Mouse (Mus musculus) kidney, postnatal 0 days (tissue): ENCODE data around the gene Tff2. TPM values are rescaled to one million over a fixed set of nuclear protein-coding genes. Genes with fewer than 3 reads are reported as not detected.

Source experiments
- ATAC-seq: fragments of 200-750 bp; cut with Nextera tagmentation; replicated peaks from 2 replicates; pipeline ENCODE4 v1.8.0; 2017; ENCODE audit warnings: low read depth, moderate number of reproducible peaks, moderate TSS enrichment, moderate library complexity; ENCODE audit not compliant: low FRiP score
- DNase-seq: peaks from one replicate; pipeline ENCODE4 v3.0.0-alpha.2; 2016; ENCODE audit warnings: low spot score
- H3K27ac ChIP-seq: fragments of 300-500 bp; sonication (generic); 2 replicates; pipeline ENCODE4 v1.5.1; 2014; ENCODE audit warnings: mild to moderate bottlenecking
- H3K27me3 ChIP-seq: fragments of 300-500 bp; sonication (generic); 2 replicates; pipeline ENCODE4 v1.6.1; 2014; ENCODE audit warnings: low read length, mixed read lengths; ENCODE audit not compliant: insufficient read depth
- H3K36me3 ChIP-seq: fragments of 300-500 bp; sonication (generic); 2 replicates; pipeline ENCODE4 v1.6.1; 2014; ENCODE audit warnings: low read length, mixed read lengths; ENCODE audit not compliant: insufficient read depth
- H3K4me1 ChIP-seq: fragments of 300-500 bp; sonication (generic); replicated peaks from 2 replicates; pipeline ENCODE4 v1.6.1; 2014; ENCODE audit warnings: antibody characterized with exemption, low read length, mixed read lengths; ENCODE audit not compliant: insufficient read depth
- H3K4me2 ChIP-seq: fragments of 300-500 bp; sonication (generic); 2 replicates; pipeline ENCODE4 v1.6.1; 2014; ENCODE audit warnings: mild to moderate bottlenecking, low read length, moderate library complexity, mixed read lengths
- H3K4me3 ChIP-seq: fragments of 300-500 bp; sonication (generic); replicated peaks from 2 replicates; pipeline ENCODE4 v1.5.1; 2014; ENCODE audit warnings: low read depth, low read length
- H3K9ac ChIP-seq: fragments of 300-500 bp; sonication (generic); 2 replicates; pipeline ENCODE4 v1.6.1; 2014; ENCODE audit warnings: low read depth, low read length
- H3K9me3 ChIP-seq: fragments of 300-500 bp; sonication (generic); replicated peaks from 2 replicates; pipeline ENCODE4 v1.6.1; 2016; ENCODE audit warnings: low read length, inconsistent platforms, mixed read lengths
- CTCF ChIP-seq: IDR thresholded peaks from 2 replicates; pipeline ENCODE4 v1.5.1; 2016; ENCODE audit warnings: antibody characterized with exemption, low read depth, mild to moderate bottlenecking, moderate library complexity
- WGBS: fragments of 180-500 bp; shearing (Covaris S2); extraction: QIAGEN DNeasy Blood & Tissue Kit; methylation state at CpG from one replicate; pipeline ENCODE4 v1.1.7; 2014; 5-methylcytosine and 5-hydroxymethylcytosine counted together
- polyA plus RNA-seq: library from polyadenylated mRNA; unstranded; fragments of >200 nt; fragmentation: Nextera tagmentation; extraction: Ambion mirVana; gene quantifications from 2 replicates; pipeline ENCODE4 v1.2.1, GENCODE M21; 2015

Gene Tff2
- polyA plus RNA-seq, 1 experiment from 2014 or later: 7.7 TPM

DNA sequence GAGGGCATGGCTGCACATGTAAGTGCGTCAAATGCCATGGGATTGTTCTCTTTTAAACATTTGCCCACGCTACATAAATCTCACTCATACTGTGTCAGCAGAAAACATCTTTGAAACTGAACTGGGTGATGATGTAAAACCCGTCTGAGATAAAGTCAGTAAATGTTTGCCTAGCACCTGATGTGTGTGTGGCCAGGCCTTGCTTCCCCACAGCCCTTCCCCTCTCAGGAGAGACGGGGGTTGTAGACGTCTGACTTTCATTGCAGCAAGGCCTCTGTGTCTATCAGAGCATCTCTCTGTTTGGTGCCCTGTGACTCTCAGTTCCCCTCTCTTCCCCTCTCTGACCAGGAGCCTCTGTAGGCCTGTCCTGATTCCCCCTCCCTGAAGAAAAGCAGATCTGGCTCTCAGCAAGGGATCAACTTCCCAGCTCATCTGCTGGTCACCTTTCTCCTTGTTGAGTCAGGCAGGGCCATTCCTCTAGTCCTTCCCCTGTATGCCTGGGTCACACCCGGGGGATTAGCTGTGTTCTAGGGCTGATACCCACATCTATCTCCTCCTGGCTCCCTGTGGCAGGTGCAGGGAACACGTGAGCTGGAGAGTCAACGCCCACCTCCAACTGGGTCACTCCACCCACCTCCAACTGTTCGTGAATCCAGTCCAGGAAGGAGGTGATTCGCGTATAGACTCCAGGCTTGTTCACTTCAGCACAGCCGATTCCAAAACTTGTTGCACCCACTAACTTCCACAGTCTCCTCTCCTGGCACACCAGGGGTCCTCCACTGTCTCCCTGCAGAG lies 39.3 kb upstream of the Tff2 start:
- Histone ChIP-seq H3K4me2 (no peak overlapping the region), H3K4me1 (no peaks in the 10 kb centered on the region), H3K27me3 (no peaks in the 10 kb centered on the region), H3K9me3 (no peaks in the 10 kb centered on the region), H3K27ac (no peak overlapping the region), H3K9ac (no peak overlapping the region), H3K36me3 (no peaks in the 10 kb centered on the region), H3K4me3 (no peak overlapping the region)
- ATAC-seq: no peak
- no peak for TF ChIP-seq CTCF
- 53% methylated on average over 12 of the region's 12 CpGs for WGBS
- DNase-seq: no peak

DNA sequence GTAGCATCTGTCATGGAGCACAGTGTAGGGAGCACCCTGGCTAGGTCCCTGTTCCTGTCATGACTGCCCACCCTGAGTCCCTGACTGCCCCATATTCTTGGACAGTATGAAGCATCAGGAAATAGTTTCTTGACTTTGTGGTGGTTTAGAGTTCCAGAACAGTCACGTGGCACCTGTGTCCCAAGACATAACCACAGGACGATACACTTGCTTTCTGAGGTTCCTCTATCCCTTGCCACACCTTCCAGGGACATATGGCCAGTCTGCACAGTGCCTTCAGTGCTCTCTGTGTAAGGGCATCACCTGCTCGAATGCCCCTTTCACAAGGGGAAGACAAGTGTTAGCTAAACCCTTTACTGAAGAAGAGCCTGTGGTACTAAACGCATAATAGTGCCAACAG lies 37.4 kb upstream of the Tff2 start:
- Histone ChIP-seq H3K4me2 (no peak overlapping the region), H3K27me3 (no peaks in the 10 kb centered on the region), H3K4me3 (no peak overlapping the region), H3K9ac (no peak overlapping the region), H3K9me3 (no peaks in the 10 kb centered on the region), H3K27ac (no peak overlapping the region), H3K36me3 (no peaks in the 10 kb centered on the region), H3K4me1 (no peaks in the 10 kb centered on the region)
- ATAC-seq (no peak), DNase-seq (no peak)
- WGBS: 82% methylated on average over 4 of the region's 4 CpGs
- no peak for TF ChIP-seq CTCF

- no peak for TF ChIP-seq CTCF
- WGBS: 88% methylated on average over 4 of the region's 4 CpGs
- DNase-seq: no peak
- Histone ChIP-seq H3K36me3 (no peaks in the 10 kb centered on the region), H3K9me3 (no peaks in the 10 kb centered on the region), H3K9ac (no peak overlapping the region), H3K27me3 (no peaks in the 10 kb centered on the region), H3K27ac (no peak overlapping the region), H3K4me1 (no peaks in the 10 kb centered on the region), H3K4me2 (no peak overlapping the region), H3K4me3 (no peak overlapping the region)
- ATAC-seq: no peak
Observed at GRCm38 (mm10) chr17:31176321-31176720, 32.2 kb upstream of the Tff2 start.

DNA sequence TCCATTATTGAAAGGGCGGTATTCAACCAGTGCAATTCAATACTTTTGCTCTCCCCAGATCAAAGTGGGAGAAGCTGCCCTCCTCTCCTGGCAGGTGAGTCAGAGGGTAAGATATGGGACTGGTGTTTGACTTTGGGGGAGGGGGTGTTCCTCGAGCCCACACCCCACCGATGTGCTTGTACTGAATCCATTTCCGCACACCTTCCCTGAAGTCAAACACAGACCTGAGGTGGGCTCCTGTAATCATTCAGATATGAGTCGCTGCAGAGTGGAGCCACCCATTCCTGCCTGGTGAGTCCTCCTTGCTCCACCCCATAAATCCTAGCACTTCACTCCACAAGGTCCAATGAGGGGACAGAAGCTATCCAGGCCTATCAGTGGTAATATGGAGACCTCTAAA lies 25.7 kb upstream of the Tff2 start:
- no peak overlapping the region for H3K4me3 ChIP-seq
- H3K4me1 ChIP-seq: no peaks in the 10 kb centered on the region
- no peak for ATAC-seq
- WGBS: 83% methylated on average over 5 of the region's 5 CpGs
- H3K27ac ChIP-seq: no peak overlapping the region
- no peak for TF ChIP-seq CTCF
- no peaks in the 10 kb centered on the region for H3K27me3 ChIP-seq
- H3K4me2 ChIP-seq: no peak overlapping the region
- H3K9me3 ChIP-seq: no peaks in the 10 kb centered on the region
- H3K36me3 ChIP-seq: no peaks in the 10 kb centered on the region
- no peak overlapping the region for H3K9ac ChIP-seq
- DNase-seq: no peak

DNA sequence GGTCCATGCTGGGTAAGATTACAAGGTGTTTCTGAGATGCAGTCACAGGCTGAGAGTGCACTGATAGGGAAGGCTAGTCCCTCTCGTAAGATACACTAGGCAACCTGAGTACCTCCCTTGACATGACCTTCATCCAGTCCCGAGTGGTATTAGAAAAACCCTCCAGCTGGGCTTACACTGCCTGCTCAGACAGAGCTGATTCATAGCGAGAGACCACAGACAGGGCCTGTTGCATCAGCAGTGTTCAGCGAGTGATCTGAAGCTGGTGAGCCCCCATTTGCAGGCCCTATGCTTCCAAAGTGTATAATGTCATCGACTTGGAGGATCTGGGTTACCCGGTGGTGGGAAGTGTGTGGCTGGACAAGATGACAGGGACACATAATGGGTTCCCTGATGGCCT lies 21.0 kb upstream of the Tff2 start, which contains the start of gene Tff1:
Tff1 (minus strand) TSS at position 151 of the 400 bp plus-strand sequence.
- Histone ChIP-seq H3K9ac (no peak within 1 kb of the TSS), H3K4me3 (no peak within 1 kb of the TSS), H3K4me1 (no peaks in the 10 kb centered on the region), H3K27me3 (no peaks in the 10 kb centered on the region), H3K4me2 (no peak within 1 kb of the TSS), H3K36me3 (no peaks in the 10 kb centered on the region), H3K9me3 (no peaks in the 10 kb centered on the region), H3K27ac (no peak within 1 kb of the TSS)
- no peak for TF ChIP-seq CTCF
- whole genome bisulfite sequencing: 80% methylated on average over 6 of the region's 6 CpGs
- no peak for DNase-seq
- no peak for ATAC-seq

- Histone ChIP-seq H3K27ac (no peak overlapping the region), H3K4me2 (no peak overlapping the region), H3K9me3 (no peaks in the 10 kb centered on the region), H3K4me1 (no peaks in the 10 kb centered on the region), H3K36me3 (no peaks in the 10 kb centered on the region), H3K27me3 (no peaks in the 10 kb centered on the region), H3K4me3 (no peak overlapping the region), H3K9ac (no peak overlapping the region)
- no peak for TF ChIP-seq CTCF
- DNase-seq (no peak), ATAC-seq (no peak)
- 78% methylated on average over 2 of the region's 2 CpGs for WGBS
Observed at GRCm38 (mm10) chr17:31163821-31164220, 19.7 kb upstream of the Tff2 start.
